Mouse (Mus musculus) C2C12 (cell line): ENCODE results near the gene Hist4h4.

Source experiments
- CTCF ChIP-seq: IDR thresholded peaks from one replicate; pipeline ENCODE4 v1.5.1; 2011; ENCODE audit not compliant: control insufficient read depth, insufficient read depth, insufficient read length
- MYOD1 ChIP-seq: IDR thresholded peaks from one replicate; pipeline ENCODE4 v1.6.1; 2011; ENCODE audit warnings: low read depth; ENCODE audit not compliant: control insufficient read depth, insufficient read length
- USF1 ChIP-seq: IDR thresholded peaks from one replicate; pipeline ENCODE4 v1.6.1; 2011; ENCODE audit warnings: low read depth, mild to moderate bottlenecking, control low read depth, moderate library complexity

GRCm38 (mm10) chr6:136804705-136805408 is 642 bp upstream of the Hist4h4 start:
- TF ChIP-seq CTCF (no peak), MYOD1 (no peak), USF1 (no peak)
